Mouse (Mus musculus): ENCODE results near the gene Galnt17.

- TF ChIP-seq POLR2A (IDR thresholded peaks at IDR 0.05; ENCODE audit: extremely low read depth, insufficient read depth, low read length) = no peak
- peak; percentile 70 for TF ChIP-seq CTCF (IDR thresholded peaks at IDR 0.05; ENCODE audit: low read depth, low read length)
These were observed 450.1 kb downstream of the Galnt17 start for GRCm38 (mm10) chr5:130858148-130858547.

Data from liver, adult 2 months (tissue).